Mouse (Mus musculus): Measurements from ENCODE around the gene Stag1. TPM values are rescaled to one million over a fixed set of nuclear protein-coding genes. Genes with fewer than 3 reads are reported as not detected.

Stag1 gene
- total RNA-seq, 4 experiments from 2014 or later = 20.8 to 31.7 (median 27.6) TPM

Other genes with a start within 250 kb of the Stag1 start
- gene Il20rb, start 111.0 kb upstream of the Stag1 start, total RNA-seq (2022) = 1 to 10 TPM in 3 of 4 experiments, under 1 TPM in 1; 0.97 to 1.7 (median 1.2) TPM
- gene Nck1, start 51.7 kb upstream of the Stag1 start, total RNA-seq (2022) = 10 to 100 TPM; 37.5 to 45.2 (median 42.9) TPM
- gene Slc35g2, start 26.7 kb upstream of the Stag1 start, total RNA-seq (2022) = 1 to 10 TPM; 2.8 to 4.0 (median 3.2) TPM

All from heart, adult 8-10 months (tissue).